Mouse (Mus musculus): ENCODE measurements around the gene Tigd4.

Tigd4 gene

DNA sequence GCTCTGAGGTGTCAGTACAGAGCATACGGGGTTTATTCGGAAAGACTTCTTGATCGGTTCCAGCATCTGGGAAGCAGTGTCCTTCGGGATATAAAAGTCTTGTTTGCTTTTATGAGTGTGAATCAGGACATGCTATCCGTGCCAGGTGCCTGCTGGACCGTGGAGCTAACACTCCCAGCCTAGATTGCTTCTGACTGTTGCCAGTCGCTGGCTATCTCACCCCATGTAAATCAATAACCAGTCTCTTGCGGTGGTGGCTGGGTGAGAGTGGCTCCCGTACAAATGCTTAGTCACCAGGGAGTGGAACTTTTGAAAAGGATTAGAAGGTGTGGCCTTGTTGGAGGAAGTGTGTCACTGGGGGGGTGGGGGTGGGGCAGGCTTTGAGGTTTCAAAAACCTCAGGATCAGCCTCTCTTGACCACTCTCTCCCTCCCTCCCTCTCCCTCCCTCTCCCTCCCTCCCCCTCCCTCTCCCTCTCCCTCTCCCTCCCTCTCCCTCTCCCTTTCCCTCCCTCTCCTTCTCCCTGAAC, 16.9 kb downstream of the Tigd4 start:
- DNase-seq (ENCODE audit: low read depth, low spot score), result peak; percentile 55

DNA sequence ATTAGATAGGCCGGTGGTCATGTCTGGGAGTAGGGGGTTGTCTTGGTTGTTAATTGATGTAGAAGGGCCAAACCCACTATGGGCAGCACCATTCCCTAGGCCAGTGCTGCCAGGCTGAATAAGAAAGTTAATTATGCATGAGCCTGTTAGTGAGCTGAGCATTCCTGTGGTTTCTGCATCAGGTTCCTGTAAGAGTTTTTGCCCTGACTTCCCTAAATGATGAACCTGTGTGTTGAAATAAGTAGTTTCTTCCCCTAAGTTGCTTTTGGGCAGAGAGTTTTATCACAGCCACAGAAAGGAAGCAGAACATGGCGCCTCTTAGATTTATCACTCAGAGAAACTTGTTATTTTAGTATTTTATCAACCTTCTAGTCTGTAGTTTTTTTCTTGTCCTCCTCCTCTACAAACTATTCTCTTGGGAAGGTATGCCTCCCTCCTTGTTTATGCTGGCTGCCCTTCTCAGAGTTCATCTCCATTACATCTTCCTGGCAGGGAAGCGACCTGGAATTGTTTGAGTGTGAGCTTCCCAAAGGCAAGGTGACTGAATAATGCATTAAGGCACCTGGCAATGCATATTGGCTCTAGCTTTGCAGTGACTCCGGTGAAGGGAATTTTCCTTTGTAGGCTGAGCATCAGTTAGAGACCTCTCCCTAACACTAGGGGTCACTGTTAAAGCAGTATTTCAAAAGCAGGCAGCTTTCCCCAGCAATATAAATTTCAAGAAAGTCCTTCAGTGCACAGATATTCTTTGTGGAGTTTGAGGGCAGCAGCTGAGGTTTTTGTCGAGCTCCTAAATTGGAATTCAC, 21.9 kb downstream of the Tigd4 start:
- peak; percentile 52 for DNase-seq (ENCODE audit: low read depth, low spot score)

DNA sequence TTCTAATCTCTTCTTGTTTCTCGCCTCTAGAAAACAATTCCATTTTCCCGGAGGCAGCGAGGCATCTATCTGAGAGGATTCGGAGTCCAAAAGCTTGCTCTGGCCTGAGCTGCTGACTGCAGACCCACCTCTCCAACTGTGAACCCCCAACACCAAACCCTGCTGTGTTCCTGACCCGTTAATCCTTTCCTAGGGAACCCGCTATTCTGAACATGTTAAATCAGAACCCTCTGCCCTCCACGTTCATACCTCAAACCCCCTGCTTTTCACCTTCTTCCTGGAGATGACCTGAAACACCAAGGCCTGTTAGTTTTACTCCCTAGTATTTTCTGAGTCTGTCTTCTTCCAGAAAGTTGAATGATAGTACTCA, 22.5 kb downstream of the Tigd4 start:
- DNase-seq (ENCODE audit: low read depth, low spot score), result no peak

DNA sequence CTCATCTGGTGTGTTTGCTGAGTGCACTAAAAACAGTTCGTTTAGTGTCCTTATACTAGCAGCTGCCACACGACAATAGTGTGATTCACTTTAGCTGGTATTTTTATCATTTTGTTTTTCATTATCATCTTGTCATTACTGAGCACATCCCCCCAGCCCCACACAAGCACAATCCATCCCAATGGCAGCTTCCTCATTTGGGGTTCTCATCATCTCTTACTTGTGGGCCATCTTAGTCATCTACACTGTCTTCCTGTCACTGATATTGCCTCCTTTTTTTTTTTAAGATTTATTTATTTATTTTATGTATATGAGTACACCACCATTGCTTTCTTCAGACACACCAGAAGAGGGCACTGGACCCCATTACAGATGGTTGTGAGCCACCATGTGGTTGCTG, 25.3 kb downstream of the Tigd4 start:
- DNase-seq (ENCODE audit: low read depth, low spot score), result no peak

DNA sequence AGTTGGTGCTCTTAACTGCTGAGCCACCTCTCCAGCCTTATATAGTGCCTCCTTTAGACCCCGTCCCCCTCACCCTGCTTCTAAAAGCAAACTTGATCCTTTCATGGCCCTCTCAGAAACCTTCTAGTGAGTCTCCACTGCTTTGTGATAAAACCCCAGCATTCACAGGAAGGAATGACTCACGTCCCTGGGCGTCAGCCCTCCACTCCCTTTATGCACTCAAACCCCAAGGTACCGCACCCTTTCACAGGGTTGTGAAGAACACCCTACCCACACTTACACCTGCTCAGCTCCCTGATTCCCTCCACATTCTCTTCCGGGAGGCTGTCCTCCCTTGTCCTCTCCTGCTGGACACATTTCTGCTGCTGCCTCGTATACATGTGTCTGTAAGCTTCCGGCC, 25.7 kb downstream of the Tigd4 start:
- DNase-seq (ENCODE audit: low read depth, low spot score), result no peak

DNA sequence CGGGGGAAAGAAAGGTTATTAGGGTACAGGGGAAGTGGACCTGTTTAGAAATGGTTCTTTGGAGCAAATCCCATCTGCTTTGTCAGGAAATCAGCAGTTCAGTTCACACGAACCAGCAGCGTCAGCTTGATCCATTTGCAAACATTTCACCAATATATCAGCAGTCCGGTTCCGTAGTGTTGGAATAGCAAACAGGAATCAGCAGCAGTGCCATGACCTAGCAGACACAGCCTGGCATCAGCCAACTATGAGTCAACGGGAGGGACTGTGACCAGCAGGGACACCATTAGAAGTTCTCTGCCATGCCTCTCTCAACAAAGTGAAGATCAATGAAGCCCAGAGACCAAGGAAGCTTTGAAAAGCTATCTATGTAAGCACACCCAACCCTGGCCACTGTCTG, 26.4 kb downstream of the Tigd4 start:
- no peak for DNase-seq (ENCODE audit: low read depth, low spot score)

DNA sequence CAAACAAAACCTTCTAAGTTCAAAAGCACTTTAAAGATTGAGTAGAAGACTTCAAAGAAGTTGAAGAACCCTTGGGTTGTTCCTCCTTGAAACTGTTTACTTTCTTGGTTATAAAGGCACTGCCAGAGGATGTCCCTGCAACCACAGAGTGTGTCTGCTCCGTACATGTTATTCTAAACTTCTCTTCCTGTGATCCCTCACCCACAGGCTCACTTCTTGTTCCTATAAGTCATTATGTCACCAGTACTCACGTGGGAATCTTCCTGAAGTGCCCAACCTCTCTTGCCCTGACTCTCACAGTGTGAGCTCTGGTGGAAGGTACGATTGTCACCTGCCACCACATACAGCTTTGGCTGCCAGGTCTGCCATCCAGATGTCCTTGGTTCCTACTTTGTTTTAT, 28.7 kb downstream of the Tigd4 start:
- no peak for DNase-seq (ENCODE audit: low read depth, low spot score)

DNA sequence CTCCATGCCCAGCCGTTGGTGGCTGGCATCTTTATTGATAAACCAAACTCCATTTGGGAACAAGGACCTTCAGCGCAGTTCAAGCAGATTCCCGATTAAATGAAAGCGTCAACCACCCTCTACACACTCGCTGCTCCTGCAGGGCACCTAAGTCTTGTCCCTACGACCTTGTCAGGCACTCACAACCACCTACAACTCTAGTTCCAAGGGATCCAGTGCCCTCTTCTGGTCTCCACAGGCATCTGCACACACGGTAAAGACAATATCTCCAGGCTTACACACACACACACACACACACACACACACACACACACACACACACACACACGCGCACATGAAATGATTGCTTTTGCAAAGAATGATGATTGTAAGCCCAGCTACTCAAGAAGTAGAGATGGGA, 38.2 kb downstream of the Tigd4 start:
- peak; percentile 69 for DNase-seq (ENCODE audit: low read depth, low spot score)

DNA sequence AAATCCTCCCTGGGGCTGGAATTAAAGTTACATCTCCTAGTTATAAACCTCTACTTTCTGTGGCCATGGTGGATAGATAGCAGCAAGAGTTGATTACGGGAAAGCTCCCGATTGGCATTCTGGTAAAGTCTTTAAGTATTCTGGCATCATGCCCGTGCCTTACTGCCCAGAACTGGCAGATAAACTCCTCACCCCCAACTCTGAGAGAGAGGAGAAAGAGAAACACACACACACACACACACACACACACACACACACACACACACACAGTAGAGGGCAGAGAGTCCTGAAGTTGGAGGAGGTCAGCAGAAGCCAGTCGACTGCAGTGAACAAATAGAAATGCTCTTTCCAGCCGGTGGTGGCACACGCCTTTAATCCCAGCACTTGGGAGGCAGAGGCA, 43.7 kb downstream of the Tigd4 start:
- DNase-seq (ENCODE audit: low read depth, low spot score), result no peak

DNA sequence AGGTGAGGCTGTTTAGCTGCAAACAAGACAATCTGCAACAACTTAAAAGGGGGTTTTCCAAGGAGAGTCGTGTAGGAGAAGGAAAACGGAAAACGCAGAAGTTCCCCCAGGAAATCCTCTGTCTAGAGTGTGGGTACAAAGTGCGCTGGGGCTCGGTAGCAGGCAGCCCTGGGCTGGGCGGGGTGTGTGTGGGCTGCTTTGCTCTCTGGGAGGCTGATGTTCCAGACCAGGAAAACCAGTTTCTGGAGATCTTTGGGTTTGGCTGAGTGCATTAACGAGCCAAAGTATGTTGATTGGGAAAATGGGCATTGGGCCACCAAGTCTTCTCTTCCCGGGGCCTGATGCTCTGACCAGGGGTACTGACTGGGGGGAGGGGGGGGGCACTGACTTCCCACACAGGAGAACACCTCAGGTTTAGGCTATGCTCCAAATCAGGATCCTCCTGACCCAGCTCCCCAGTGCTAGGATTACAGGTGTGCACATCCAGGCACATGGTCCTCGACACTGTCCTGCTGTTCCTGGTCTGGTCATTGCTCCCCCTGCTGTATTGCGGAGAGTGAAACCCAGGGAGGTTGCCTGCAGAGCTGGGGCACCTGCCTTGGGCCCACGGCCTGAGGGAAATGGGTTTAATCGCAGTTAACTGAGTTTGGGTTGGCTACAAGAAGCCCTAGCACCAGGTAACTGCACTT, 44.7 kb downstream of the Tigd4 start:
- no peak for DNase-seq (ENCODE audit: low read depth, low spot score)

DNA sequence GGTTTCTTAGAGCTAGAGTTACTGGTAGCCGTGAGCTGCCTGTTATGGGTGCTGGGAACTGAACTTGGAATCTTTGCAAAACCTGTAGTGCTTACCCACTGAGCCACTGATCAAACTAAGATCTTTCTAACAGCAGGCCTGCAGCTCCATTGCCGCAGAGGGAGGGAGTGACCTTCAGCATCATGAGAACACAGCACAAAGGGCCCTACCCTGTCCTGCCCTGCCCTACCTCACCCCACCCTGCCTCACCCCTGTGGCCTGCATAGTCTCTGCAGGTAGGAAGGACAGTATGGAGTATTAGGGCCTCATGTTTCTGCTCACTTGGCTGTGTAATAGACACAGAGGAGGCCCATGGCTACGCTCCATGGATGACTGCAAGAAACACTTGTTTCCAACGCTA, 45.5 kb downstream of the Tigd4 start:
- DNase-seq (ENCODE audit: low read depth, low spot score), result peak; percentile 84

DNA sequence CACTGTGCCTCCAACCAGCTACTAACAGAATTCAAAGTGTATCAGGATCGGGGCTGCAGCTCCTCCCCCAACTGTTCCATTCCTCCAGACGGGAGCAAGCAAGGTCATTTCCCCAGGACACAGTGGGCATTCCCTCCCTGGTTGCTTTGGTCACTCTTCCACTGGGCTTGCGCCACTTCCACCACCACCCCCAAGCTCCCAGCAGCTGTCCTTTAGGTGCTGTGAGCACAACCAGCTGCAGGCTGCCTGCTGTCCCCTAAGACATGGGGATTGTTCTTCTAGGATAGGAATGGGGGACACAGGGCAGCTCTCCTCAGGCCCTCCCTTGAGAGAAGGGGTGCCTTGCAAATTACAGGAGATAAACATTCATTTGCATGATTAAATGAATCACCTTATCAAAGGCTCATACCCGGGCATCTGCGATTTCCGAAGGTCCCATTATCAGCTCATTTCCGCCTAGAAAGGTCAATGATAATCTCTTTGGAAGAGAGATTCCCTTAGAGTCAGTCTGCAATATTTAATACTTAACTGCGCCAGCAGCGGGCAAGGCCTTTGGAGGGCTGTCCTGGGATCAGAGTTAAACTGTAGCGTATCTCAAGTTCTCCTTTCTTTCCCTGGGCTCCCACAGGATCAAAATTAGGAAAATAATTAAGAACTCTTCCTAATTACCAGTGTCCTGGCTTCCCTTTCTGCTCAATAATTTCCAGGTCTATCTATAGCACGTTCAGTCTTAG, 46.6 kb downstream of the Tigd4 start:
- DNase-seq (ENCODE audit: low read depth, low spot score), result peak; percentile 47

DNA sequence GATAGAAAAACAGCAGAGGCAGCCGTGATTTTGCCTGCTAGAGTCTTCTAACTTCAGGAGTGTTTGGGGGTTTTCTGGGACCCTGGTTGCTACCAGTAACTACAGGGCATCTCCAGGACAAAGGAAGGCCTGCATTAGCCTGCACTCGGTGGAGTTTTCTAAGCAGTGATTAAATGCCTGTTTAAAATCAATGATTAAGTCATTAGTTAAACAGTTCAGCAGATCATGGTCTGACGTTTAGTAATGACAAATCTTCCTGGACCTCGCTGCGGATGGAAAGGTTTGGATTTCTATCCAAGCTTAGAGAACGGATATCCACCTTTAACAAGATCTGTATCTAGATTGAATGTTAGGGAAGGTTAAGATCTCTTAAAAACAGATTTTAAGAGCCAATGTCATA, 47.2 kb downstream of the Tigd4 start:
- no peak for DNase-seq (ENCODE audit: low read depth, low spot score)

DNA sequence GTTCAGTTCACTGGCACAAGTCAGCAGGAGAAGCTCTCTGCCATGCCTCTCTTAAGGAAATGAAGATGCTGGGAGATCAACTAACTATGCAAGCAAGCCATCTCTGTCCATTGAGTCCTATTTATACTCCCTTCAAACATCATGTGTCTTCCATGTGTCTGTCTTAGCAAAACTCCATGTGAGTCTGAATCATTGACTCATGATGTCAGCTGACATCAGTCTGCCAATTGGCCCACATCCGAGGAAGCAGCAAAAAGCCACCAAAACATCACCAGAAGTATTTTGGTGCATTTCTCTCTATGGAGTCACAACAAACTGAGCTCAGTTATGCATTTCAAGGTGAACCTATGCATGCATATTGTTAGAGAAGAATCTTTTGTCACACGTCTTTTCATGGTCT, 48.0 kb downstream of the Tigd4 start:
- DNase-seq (ENCODE audit: low read depth, low spot score), result no peak

DNA sequence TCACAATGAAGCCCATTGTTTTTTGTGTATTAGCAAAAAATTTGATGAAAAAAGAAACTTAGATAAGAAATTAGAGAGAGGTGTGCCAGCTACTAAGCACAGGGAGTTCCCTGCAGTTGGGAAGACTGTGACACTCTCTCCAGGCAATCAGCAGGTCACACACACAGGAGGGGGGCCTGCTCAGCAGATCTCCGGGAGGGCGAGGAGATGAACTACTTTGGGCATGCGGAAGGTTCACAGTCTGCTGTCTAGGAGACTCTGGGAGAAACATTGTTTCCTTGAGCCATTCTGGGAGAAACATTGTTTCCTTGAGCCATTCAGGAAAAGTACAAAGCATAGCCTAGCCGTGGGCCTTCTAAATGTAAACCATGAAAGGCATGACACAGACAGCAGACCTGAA, 49.6 kb downstream of the Tigd4 start:
- DNase-seq (ENCODE audit: low read depth, low spot score), result peak; percentile 47

DNA sequence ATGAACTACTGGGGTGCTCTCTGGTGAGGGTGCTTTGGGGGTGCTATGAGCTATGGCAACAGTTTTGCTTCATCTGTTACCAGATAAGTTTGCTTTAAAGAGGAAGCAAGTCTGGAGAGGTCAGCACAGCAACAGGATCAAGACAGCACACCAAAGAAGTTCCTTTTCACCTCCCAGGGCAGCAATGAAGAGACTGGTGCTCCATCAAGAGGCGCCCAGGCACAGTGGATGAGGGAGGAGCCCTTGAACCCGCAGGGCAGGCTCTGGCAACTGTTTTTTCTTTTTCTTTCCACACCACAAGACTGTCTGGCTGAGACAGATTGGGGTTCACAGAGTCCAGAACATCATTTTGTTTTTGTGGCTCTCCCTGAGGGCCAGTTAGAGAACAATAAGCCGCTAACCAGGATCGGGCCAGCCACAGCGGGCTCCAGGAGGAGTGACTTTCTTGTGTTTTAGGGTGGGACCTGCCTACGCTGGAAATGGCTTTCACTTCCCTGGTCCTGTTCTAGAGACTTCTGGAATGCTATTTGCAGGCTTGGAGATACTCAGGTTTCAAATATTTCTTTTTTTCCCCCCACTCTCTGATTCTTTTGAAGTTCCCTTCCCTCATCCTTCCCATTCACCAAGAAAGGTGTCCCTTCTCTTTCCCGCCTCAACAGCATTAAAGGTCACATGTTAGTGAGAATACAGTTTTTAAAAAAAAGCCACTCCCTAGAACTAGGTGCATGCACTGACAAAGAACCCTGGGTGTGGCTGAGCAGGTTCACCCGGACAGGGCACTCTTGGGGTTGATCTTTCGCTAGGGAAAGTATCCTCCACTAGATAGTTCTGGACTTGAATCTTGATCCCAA, 52.0 kb downstream of the Tigd4 start:
- DNase-seq (ENCODE audit: low read depth, low spot score), result peak; percentile 54

DNA sequence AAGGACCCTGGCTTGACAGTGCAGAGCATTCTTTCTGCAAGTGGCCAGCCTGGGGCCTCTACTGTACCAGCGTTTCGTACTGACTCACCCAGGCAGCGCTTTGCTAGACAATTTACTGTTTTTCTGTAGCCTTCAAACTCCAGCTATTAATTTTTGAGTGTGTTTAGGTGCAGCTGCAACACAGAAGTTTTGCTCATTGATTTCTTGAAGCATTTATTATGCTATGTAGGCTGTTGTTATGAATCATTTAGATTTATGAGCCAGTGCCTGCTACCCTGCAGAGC, 52.6 kb downstream of the Tigd4 start:
- no peak for DNase-seq (ENCODE audit: low read depth, low spot score)

DNA sequence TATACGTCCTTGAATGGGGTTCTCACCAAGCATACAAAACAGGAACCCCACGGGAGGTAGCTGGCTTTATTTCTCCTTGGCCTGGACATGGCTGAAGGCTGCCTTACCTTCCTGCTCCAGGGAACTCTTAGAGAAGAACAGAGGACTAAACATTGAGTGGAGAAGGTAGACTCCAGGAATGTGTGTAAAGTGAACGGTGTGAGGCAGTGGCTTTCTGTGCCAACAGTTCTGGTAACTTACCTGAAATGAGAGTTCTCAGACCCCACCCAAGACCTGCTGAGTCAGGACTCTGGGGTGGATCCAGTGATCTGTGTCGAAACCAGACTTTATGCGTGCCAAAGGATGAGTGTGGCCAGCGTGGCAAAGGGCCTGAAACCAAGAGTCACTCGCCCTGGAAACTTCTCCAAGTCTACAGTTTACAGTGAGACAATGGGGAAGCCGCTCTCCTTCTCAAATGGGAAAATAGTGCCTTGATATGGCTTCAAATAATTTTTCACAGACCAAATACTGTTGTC, 53.0 kb downstream of the Tigd4 start:
- DNase-seq (ENCODE audit: low read depth, low spot score), result no peak
